Mouse (Mus musculus) lung, adult 18-20 months (tissue): ENCODE results near the gene Mafk.

Experiments used
- DNase-seq, 2 experiments: peaks; one replicate each; pipeline ENCODE4 v3.0.0; 2022; ENCODE audit warnings: mixed read lengths in 2 of 2

The Mafk gene

GRCm38 (mm10) chr5:139819538-139820181, 28.3 kb downstream of the Mafk start, which contains the start of gene Tmem184a:
Gene Tmem184a, minus strand, starts transcription at chr5:139819917.
- DNase-seq = no peak

GRCm38 (mm10) chr5:139821466-139822459, 30.4 kb downstream of the Mafk start:
- DNase-seq = no peak

- no peak for DNase-seq
Observed at GRCm38 (mm10) chr5:139824531-139824930, 33.2 kb downstream of the Mafk start.

- no peak for DNase-seq
Observed at GRCm38 (mm10) chr5:139825947-139826346, 34.6 kb downstream of the Mafk start.

GRCm38 (mm10) chr5:139826357-139827055, 35.2 kb downstream of the Mafk start, which contains the start of the genes Gm26938 and Psmg3:
Gene Gm26938, minus strand, starts transcription at chr5:139826407.
Gene Psmg3, minus strand, starts transcription at chr5:139826885.
- DNase-seq = peak; percentile 87

- no peak for DNase-seq
Observed at GRCm38 (mm10) chr5:139827593-139827992, 36.3 kb downstream of the Mafk start.

GRCm38 (mm10) chr5:139829384-139829783, 38.1 kb downstream of the Mafk start:
- DNase-seq = no peak

- DNase-seq = no peak
Observed at GRCm38 (mm10) chr5:139830734-139831133, 39.4 kb downstream of the Mafk start.

GRCm38 (mm10) chr5:139832125-139832524, 40.8 kb downstream of the Mafk start:
- DNase-seq = no peak

- no peak for DNase-seq
Observed at GRCm38 (mm10) chr5:139835706-139836105, 44.4 kb downstream of the Mafk start.

GRCm38 (mm10) chr5:139838476-139838892, 47.2 kb downstream of the Mafk start:
- peak in 1 of 2 experiments; percentile 53 for DNase-seq

GRCm38 (mm10) chr5:139839142-139839541, 47.8 kb downstream of the Mafk start:
- no peak for DNase-seq

GRCm38 (mm10) chr5:139849626-139850320, 58.5 kb downstream of the Mafk start:
- no peak for DNase-seq
